Mouse (Mus musculus): Measurements from ENCODE around the gene Gm11639. TPM values are rescaled to one million over a fixed set of nuclear protein-coding genes. Genes with fewer than 3 reads are reported as not detected.

The Gm11639 gene
- total and polyA plus RNA-seq, 3 experiments: 0.21 to 0.67 (median 0.32) TPM

GRCm38 (mm10) chr11:105031103-105031502, 345.6 kb downstream of the Gm11639 start:
- in situ Hi-C loops (cut with MboI; ENCODE audit: low pct_ligation_motif_present, low pct_unique_long_range_greater_than_20kb, low sequenced_read_pairs): loop anchor here (25.0 kb wide), 1 partner anchor 444 kb away; no protein-coding TSS in a partner anchor
- H3K9ac ChIP-seq (ENCODE audit: insufficient read depth, low read depth): no peak overlapping the region
- no peaks in the 10 kb centered on the region for H3K79me2 ChIP-seq (replicated peaks; ENCODE audit: control insufficient read depth, extremely low read depth, insufficient read depth, poor library complexity, severe bottlenecking)
- no peak for DNase-seq (ENCODE audit: extremely low read depth)
- H3K36me3 ChIP-seq (replicated peaks in 1 of 2; ENCODE audit: control insufficient read depth in 1 of 2, insufficient read depth in 1 of 2, low read length in 1 of 2): no peaks in the 10 kb centered on the region
- no peak for TF ChIP-seq SMC3 (IDR thresholded peaks at IDR 0.05; ENCODE audit: low read depth, low read length)
- no peak for TF ChIP-seq MYC (IDR thresholded peaks at IDR 0.05; ENCODE audit: low read depth, low read length)
- TF ChIP-seq CHD1 (IDR thresholded peaks at IDR 0.05; ENCODE audit: low read depth, low read length): no peak; the same call in 1 of the 2 replicates
- no peak for TF ChIP-seq IRF4 (IDR thresholded peaks at IDR 0.05; ENCODE audit: low read depth, low read length)
- TF ChIP-seq HCFC1 (IDR thresholded peaks at IDR 0.05; ENCODE audit: low read depth, low read length): no peak
- TF ChIP-seq MXI1 (IDR thresholded peaks at IDR 0.05; ENCODE audit: low read depth, low read length): no peak
- TF ChIP-seq MAX (IDR thresholded peaks at IDR 0.05; ENCODE audit: low read length): no peak
- no peak for TF ChIP-seq ZKSCAN1 (IDR thresholded peaks at IDR 0.05; ENCODE audit: borderline replicate concordance, low read depth, low read length)
- TF ChIP-seq SIN3A (IDR thresholded peaks at IDR 0.05; ENCODE audit: low read length): no peak
- TF ChIP-seq NELFE (IDR thresholded peaks at IDR 0.05; ENCODE audit: low read depth, low read length): no peak
- no peak for TF ChIP-seq BHLHE40 (IDR thresholded peaks at IDR 0.05; ENCODE audit: low read depth, low read length)
- TF ChIP-seq CHD2 (IDR thresholded peaks at IDR 0.05; ENCODE audit: low read length): no peak
- no peak for TF ChIP-seq KAT2A (IDR thresholded peaks at IDR 0.05; ENCODE audit: insufficient replicate concordance, low read length)
- TF ChIP-seq RAD21 (IDR thresholded peaks at IDR 0.05; ENCODE audit: low read depth, low read length): no peak
- TF ChIP-seq TCF12 (IDR thresholded peaks at IDR 0.05; ENCODE audit: low read depth, low read length): no peak
- TF ChIP-seq ETS1 (conservative IDR thresholded peaks at IDR 0.05; ENCODE audit: low read depth, low read length): no peak
- TF ChIP-seq JUN (IDR thresholded peaks at IDR 0.05; ENCODE audit: insufficient read depth, low read depth, low read length): no peak
- TF ChIP-seq USF2 (conservative IDR thresholded peaks at IDR 0.05; ENCODE audit: low read depth, low read length): no peak
- dilution Hi-C loops (cut with MboI; ENCODE audit: extremely low pct_ligation_motif_present, extremely low pct_unique_long_range_greater_than_20kb, low sequenced_read_pairs): no loop called here
- no peaks in the 10 kb centered on the region for H3K9me3 ChIP-seq (replicated peaks; ENCODE audit: low read length)
- H3K4me3 ChIP-seq (replicated peaks in 1 of 3; ENCODE audit: low read depth in 2 of 3, low read length in 2 of 3, poor library complexity in 1 of 3): no peak overlapping the region
- H3K27me3 ChIP-seq (replicated peaks): no peaks in the 10 kb centered on the region
- H3K27ac ChIP-seq (ENCODE audit: insufficient read depth, low read depth): no peak overlapping the region
- no peak overlapping the region for H3K4me2 ChIP-seq (ENCODE audit: insufficient read depth, low read depth, poor library complexity, severe bottlenecking)
- H3K4me1 ChIP-seq (ENCODE audit: control insufficient read depth in 1 of 2, insufficient read depth in 2 of 2): peaks cover 5 to 69% of the 10 kb centered on the region in 2 experiments

GRCm38 (mm10) chr11:105035081-105035480, 349.6 kb downstream of the Gm11639 start:
- Histone ChIP-seq H3K9me3 (replicated peaks; ENCODE audit: low read length) (no peaks in the 10 kb centered on the region), H3K79me2 (replicated peaks; ENCODE audit: control insufficient read depth, extremely low read depth, insufficient read depth, poor library complexity, severe bottlenecking) (no peaks in the 10 kb centered on the region), H3K27ac (ENCODE audit: insufficient read depth, low read depth) (no peak overlapping the region), H3K9ac (ENCODE audit: insufficient read depth, low read depth) (no peak overlapping the region), H3K4me3 (replicated peaks in 1 of 3; ENCODE audit: low read depth in 2 of 3, low read length in 2 of 3, poor library complexity in 1 of 3) (no peak overlapping the region), H3K27me3 (replicated peaks) (no peaks in the 10 kb centered on the region), H3K36me3 (replicated peaks in 1 of 2; ENCODE audit: control insufficient read depth in 1 of 2, insufficient read depth in 1 of 2, low read length in 1 of 2) (peaks cover 4 to 6% of the 10 kb centered on the region in 2 experiments), H3K4me1 (ENCODE audit: control insufficient read depth in 1 of 2, insufficient read depth in 2 of 2) (peaks cover 0 to 32% of the 10 kb centered on the region in 2 experiments; a peak in 3 of 4 replicates), H3K4me2 (ENCODE audit: insufficient read depth, low read depth, poor library complexity, severe bottlenecking) (no peak overlapping the region)
- dilution Hi-C loops (cut with MboI; ENCODE audit: extremely low pct_ligation_motif_present, extremely low pct_unique_long_range_greater_than_20kb, low sequenced_read_pairs) (no loop called here), in situ Hi-C loops (cut with MboI; ENCODE audit: low pct_ligation_motif_present, low pct_unique_long_range_greater_than_20kb, low sequenced_read_pairs) (loop anchor here (25.0 kb wide), 1 partner anchor 448 kb away; no protein-coding TSS in a partner anchor)
- no peak for DNase-seq (ENCODE audit: extremely low read depth)
- TF ChIP-seq KAT2A (IDR thresholded peaks at IDR 0.05; ENCODE audit: insufficient replicate concordance, low read length) (no peak), CHD2 (IDR thresholded peaks at IDR 0.05; ENCODE audit: low read length) (no peak), MYC (IDR thresholded peaks at IDR 0.05; ENCODE audit: low read depth, low read length) (no peak), SMC3 (IDR thresholded peaks at IDR 0.05; ENCODE audit: low read depth, low read length) (peak; percentile 61), CTCF (conservative IDR thresholded peaks at IDR 0.05 in 1 of 2, IDR thresholded peaks at IDR 0.05 in 1 of 2; ENCODE audit: low read depth in 2 of 2, low read length in 2 of 2) (peak; percentile 13 to 61; a peak in 2 of 4 replicates), ELF1 (IDR thresholded peaks at IDR 0.05; ENCODE audit: low read depth, low read length) (no peak), USF2 (conservative IDR thresholded peaks at IDR 0.05; ENCODE audit: low read depth, low read length) (no peak), E2F4 (IDR thresholded peaks at IDR 0.05; ENCODE audit: insufficient replicate concordance, low read depth, low read length) (no peak), MEF2A (IDR thresholded peaks at IDR 0.05; ENCODE audit: borderline replicate concordance, low read depth, low read length) (no peak), POLR2A (IDR thresholded peaks at IDR 0.05; ENCODE audit: low read depth, low read length) (no peak), RAD21 (IDR thresholded peaks at IDR 0.05; ENCODE audit: low read depth, low read length) (peak; percentile 16), ZKSCAN1 (IDR thresholded peaks at IDR 0.05; ENCODE audit: borderline replicate concordance, low read depth, low read length) (no peak), IRF4 (IDR thresholded peaks at IDR 0.05; ENCODE audit: low read depth, low read length) (no peak), USF1 (IDR thresholded peaks at IDR 0.05; ENCODE audit: low read depth, low read length) (no peak)

Data from CH12.LX (cell line).